Mouse (Mus musculus) heart, adult 9 months (tissue): ENCODE results near the gene Bsph1.
"Not testable (repeated sequence)": the region's sequence is repeated elsewhere in the genome, so short reads cannot be mapped to it uniquely, and the experiment has no call there.

Experiments
- DNase-seq, 2 experiments: peaks; one replicate each; pipeline ENCODE4 v3.0.0; 2022; ENCODE audit warnings: low spot score in 2 of 2

The Bsph1 gene

GRCm38 (mm10) chr7:13450541-13450940 is at the start of gene Bsph1:
Bsph1 (plus strand) TSS chr7:13450841.
- not testable (repeated sequence) for DNase-seq

- no peak for DNase-seq
These were observed 60.9 kb downstream of the Bsph1 start for GRCm38 (mm10) chr7:13511539-13511938.
